Mouse (Mus musculus) cerebellum, postnatal 4 days (tissue): Measurements from ENCODE around the gene Yaf2.

Experiments
- DNase-seq, 2 experiments: peaks; one replicate each; pipeline ENCODE4 v3.0.0; 2022; ENCODE audit warnings: low spot score in 2 of 2, mixed read lengths in 1 of 2

Gene Yaf2

GRCm38 (mm10) chr15:93285244-93285643 lies 51.5 kb downstream of the Yaf2 start:
- no peak for DNase-seq

- no peak for DNase-seq
Observed at GRCm38 (mm10) chr15:93284326-93284725, 52.4 kb downstream of the Yaf2 start.

DNA sequence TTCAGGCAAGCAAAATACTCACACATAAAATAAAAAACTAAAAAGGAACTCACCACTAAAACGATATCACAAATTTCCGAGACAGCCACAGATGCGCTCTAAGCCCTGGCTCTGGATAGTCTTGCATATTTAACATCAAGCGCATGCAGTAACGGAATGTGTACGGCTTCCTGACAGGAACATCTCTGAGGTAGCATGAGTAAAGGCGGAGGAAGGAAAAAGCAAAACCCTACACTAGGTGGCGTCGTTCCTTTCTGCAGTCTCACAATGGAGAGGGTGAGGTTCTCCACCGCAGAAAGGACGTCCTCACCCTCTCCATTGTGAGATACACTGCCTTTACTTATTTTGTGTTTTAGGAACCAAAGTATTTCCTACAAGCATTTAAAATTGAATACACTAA lies 53.4 kb downstream of the Yaf2 start:
- peak in 1 of 2 experiments; percentile 21 for DNase-seq

GRCm38 (mm10) chr15:93276276-93276675 lies 60.5 kb downstream of the Yaf2 start:
- no peak for DNase-seq

DNA sequence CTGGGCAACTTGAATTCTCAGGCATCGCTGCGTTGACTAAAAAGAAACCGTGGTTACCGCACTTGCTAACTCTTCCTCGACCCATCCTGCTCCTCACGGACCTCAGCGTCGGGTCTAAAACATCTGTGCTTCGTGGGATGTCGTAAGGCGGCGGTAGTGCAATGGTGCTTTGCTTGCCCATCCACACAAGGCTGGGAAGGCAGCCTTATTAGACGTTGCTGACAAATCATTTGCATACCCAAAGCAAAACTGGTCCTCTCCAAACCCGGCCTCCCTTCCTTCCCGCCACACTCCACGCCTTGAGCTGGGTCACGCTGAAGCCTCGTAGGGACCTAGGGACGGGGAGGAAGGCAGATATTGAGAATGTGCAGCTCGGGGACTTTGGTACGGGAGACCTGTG lies 61.1 kb downstream of the Yaf2 start:
- no peak for DNase-seq

- DNase-seq = peak; percentile 98 to 99
Observed at GRCm38 (mm10) chr15:93274679-93275583, 61.8 kb downstream of the Yaf2 start, which contains the start of gene Gxylt1. TSS of gene Gxylt1 (minus strand) at chr15:93275179.

GRCm38 (mm10) chr15:93273788-93274678 lies 62.7 kb downstream of the Yaf2 start:
- no peak for DNase-seq

- no peak for DNase-seq
Observed at GRCm38 (mm10) chr15:93272948-93273347, 63.8 kb downstream of the Yaf2 start.

DNA sequence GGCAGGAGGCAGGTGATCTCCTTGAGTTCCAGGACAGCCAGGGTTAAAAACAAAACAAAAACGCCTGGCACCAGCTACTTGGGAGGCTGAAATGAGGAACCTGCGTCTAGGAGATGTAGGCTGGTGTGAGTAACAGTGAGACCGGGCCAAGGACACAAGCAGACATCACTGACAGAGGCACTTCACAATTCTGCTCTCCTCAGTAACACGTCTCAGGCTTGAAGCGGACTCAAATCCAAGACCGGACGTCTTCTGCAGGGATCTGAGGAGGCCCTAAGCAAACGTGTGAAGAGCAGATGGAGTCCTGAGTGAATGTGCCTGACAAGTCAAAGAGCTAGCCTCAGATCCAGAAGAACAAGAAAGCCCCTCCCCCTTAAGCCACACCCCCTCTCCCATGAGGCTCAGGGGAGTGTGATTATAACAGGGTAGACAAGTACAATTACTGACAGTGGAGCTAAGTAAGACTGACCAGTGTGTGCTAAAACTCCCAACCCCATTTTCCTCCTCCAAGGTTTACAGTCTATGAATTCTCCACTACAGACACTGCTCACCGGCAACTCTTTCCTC lies 66.4 kb downstream of the Yaf2 start:
- no peak for DNase-seq

- no peak for DNase-seq
Observed at GRCm38 (mm10) chr15:93269572-93269971, 67.2 kb downstream of the Yaf2 start.

GRCm38 (mm10) chr15:93268001-93268400 lies 68.7 kb downstream of the Yaf2 start:
- no peak for DNase-seq

DNA sequence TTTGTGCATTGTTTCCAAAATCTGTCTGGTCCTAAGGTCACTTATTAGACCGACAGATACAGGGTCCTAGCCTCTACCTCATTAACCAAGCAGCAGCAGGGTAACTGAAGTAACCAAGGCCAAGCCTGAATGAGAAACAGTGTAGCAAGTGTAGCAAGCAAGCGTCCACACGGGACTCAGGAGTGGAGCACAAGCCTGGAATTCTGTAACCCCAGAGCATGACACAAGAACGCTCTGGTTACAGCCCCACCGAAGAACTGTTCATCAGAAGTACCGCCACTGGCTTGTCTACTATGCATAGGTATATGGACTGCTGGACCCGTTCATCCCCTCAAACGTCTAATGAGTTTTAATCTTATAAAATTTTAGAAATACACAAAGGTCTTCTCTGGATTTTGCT lies 69.3 kb downstream of the Yaf2 start:
- no peak for DNase-seq

GRCm38 (mm10) chr15:93266361-93266760 lies 70.4 kb downstream of the Yaf2 start:
- peak in 1 of 2 experiments; percentile 23 for DNase-seq

DNA sequence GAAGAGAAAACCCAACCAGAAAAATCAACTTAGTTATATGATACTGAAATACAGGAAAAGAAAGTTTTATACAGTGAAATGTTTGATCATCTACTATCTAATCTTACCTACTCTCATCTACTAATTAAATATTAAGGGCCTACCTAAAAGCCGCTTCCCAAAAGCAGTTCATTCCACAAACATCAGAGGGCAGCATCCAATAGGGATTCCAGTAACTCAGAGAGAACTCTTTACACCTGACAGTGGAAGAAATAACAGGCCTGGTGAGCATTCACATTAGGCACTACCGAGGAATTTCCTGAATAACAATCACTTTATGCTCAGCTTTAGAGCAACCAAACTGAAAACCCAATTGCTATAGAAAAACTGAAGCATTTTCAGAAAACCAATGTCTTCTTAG lies 71.0 kb downstream of the Yaf2 start:
- DNase-seq = peak in 1 of 2 experiments; percentile 68

- no peak for DNase-seq
Observed at GRCm38 (mm10) chr15:93265231-93265630, 71.5 kb downstream of the Yaf2 start.

GRCm38 (mm10) chr15:93264221-93264620 lies 72.5 kb downstream of the Yaf2 start:
- DNase-seq = no peak

DNA sequence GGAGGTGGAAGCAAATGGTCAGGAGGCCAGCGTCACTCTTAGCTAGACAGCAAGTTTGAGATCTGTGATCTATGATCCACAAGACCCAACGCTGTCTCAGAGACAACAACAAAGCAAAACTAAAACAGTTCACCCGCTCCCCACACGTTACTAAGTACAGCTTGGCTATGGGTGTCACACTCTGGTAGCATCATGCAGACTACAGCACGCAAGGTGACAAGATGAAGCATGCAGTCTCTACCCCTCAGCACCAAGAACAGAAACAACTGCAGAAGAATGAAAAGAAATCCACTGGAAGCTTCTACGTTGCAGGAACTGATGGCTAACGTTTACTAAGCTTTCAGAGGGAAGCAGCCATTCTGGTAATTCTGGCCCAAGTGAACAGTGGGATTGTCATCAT lies 73.2 kb downstream of the Yaf2 start:
- DNase-seq = no peak

GRCm38 (mm10) chr15:93262818-93263217 lies 73.9 kb downstream of the Yaf2 start:
- DNase-seq = no peak

- DNase-seq = no peak
Observed at GRCm38 (mm10) chr15:93262274-93262673, 74.5 kb downstream of the Yaf2 start.

GRCm38 (mm10) chr15:93259933-93260332 lies 76.8 kb downstream of the Yaf2 start:
- DNase-seq = no peak

DNA sequence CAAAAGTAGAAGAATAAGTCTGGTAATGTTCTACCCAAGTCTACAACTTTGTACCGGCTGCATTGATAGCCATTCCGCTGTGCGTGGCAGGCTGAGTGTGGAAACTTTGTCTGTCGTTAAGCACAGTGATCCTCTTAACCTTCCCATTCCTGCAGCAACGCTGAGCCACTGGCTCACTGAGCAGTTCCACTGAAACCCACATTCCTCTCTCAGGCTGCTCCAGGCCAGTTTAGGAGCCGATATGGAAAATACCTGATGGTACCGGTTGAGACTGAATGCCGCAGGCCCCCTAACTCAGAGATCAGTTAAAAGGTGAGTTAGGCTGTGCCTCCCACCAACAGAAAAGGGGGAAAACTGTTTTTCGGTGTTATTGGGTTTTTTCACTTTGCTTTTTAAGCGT lies 81.4 kb downstream of the Yaf2 start:
- no peak for DNase-seq

- DNase-seq = no peak
Observed at GRCm38 (mm10) chr15:93253172-93253571, 83.6 kb downstream of the Yaf2 start.
